Mouse (Mus musculus) right cerebral cortex, adult 2 months (tissue): Measurements from ENCODE around the gene Hpn.

Experiments used
- DNase-seq, 2 experiments: peaks; one replicate each; pipeline ENCODE4 v3.0.0; 2021 to 2022; ENCODE audit warnings: low spot score in 2 of 2

Hpn gene

GRCm38 (mm10) chr7:31054661-31055320, 60.3 kb downstream of the Hpn start:
- no peak for DNase-seq

- DNase-seq: no peak
These were observed 61.1 kb downstream of the Hpn start for GRCm38 (mm10) chr7:31053882-31054447.

- DNase-seq: peak; percentile 77 to 80
These were observed 62.3 kb downstream of the Hpn start for GRCm38 (mm10) chr7:31052636-31053434.

GRCm38 (mm10) chr7:31052251-31052635, 62.8 kb downstream of the Hpn start:
- DNase-seq: no peak

GRCm38 (mm10) chr7:31051321-31052021, 63.6 kb downstream of the Hpn start, which contains the start of gene Fxyd7:
Gene Fxyd7 (minus strand): TSS chr7:31051467.
- DNase-seq: peak in 1 of 2 experiments; percentile 19

GRCm38 (mm10) chr7:31050921-31051320, 64.2 kb downstream of the Hpn start:
- peak; percentile 66 to 73 for DNase-seq

GRCm38 (mm10) chr7:31050487-31050886, 64.6 kb downstream of the Hpn start:
- peak; percentile 26 to 30 for DNase-seq

GRCm38 (mm10) chr7:31049846-31050281, 65.2 kb downstream of the Hpn start:
- DNase-seq: peak; percentile 62 to 71

- peak; percentile 57 to 66 for DNase-seq
These were observed 65.8 kb downstream of the Hpn start for GRCm38 (mm10) chr7:31049135-31049845.
